Mouse (Mus musculus): ENCODE data around the gene Mettl7a1.

- no peak for TF ChIP-seq USF2 (IDR thresholded peaks at IDR 0.05; ENCODE audit: borderline replicate concordance in 1 of 2, insufficient read depth in 1 of 2, low read depth in 1 of 2, low read length in 2 of 2)
- TF ChIP-seq CTCF (IDR thresholded peaks at IDR 0.05 in 2 of 3, conservative IDR thresholded peaks at IDR 0.05 in 1 of 3; ENCODE audit: control insufficient read depth in 1 of 3, insufficient read depth in 1 of 3, low read depth in 2 of 3, low read length in 3 of 3, poor library complexity in 1 of 3, severe bottlenecking in 1 of 3): peak; percentile 79 to 96 (median 83)
- TF ChIP-seq CHD1 (IDR thresholded peaks at IDR 0.05; ENCODE audit: low read depth, low read length): no peak
- TF ChIP-seq MAFK (IDR thresholded peaks at IDR 0.05; ENCODE audit: borderline replicate concordance, low read depth, low read length): no peak
- 0 out of 2 replicates have a peak, but pooled peaks have one; percentile 22 for TF ChIP-seq GATA1 (IDR thresholded peaks at IDR 0.05; ENCODE audit: low read depth, low read length)
- no peak for TF ChIP-seq MXI1 (IDR thresholded peaks at IDR 0.05; ENCODE audit: low read depth, low read length)
- no peak for TF ChIP-seq ZMIZ1 (IDR thresholded peaks at IDR 0.05; ENCODE audit: low read depth, low read length)
- no peak for TF ChIP-seq ELF1 (IDR thresholded peaks at IDR 0.05; ENCODE audit: low read depth, low read length)
- no peak for TF ChIP-seq EP300 (IDR thresholded peaks at IDR 0.05; ENCODE audit: low read depth in 1 of 2, low read length in 2 of 2)
- TF ChIP-seq TBP (IDR thresholded peaks at IDR 0.05; ENCODE audit: low read depth, low read length): no peak
- TF ChIP-seq MYB (IDR thresholded peaks at IDR 0.05; ENCODE audit: low read depth, low read length): no peak
- TF ChIP-seq UBTF (IDR thresholded peaks at IDR 0.05; ENCODE audit: borderline replicate concordance, insufficient read depth, low read depth, low read length): no peak
- no peak for TF ChIP-seq JUND (IDR thresholded peaks at IDR 0.05; ENCODE audit: low read depth, low read length)
- no peak for TF ChIP-seq POLR2A (IDR thresholded peaks at IDR 0.05; ENCODE audit: control insufficient read depth in 1 of 2, insufficient read depth in 1 of 2, low read depth in 1 of 2, low read length in 2 of 2, poor library complexity in 1 of 2)
Measured at GRCm38 (mm10) chr15:100375066-100375465, 71.1 kb downstream of the Mettl7a1 start.

Measured in MEL (cell line).